Mouse (Mus musculus): ENCODE data around the gene Prl8a1.

The Prl8a1 gene

GRCm38 (mm10) chr13:27582071-27582470 is at the start of gene Prl8a1:
TSS of gene Prl8a1 (minus strand) at chr13:27582171.
- DNase-seq (ENCODE audit: low spot score), result no peak

GRCm38 (mm10) chr13:27610482-27610881 is 28.5 kb upstream of the Prl8a1 start, which contains the start of gene Prl7b1:
TSS of gene Prl7b1 (minus strand) at chr13:27610582.
- DNase-seq (ENCODE audit: low spot score), result no peak

- no peak for DNase-seq (ENCODE audit: low spot score)
Observed at GRCm38 (mm10) chr13:27564506-27564905, 17.5 kb downstream of the Prl8a1 start, which contains the start of gene Prl8a9. TSS of gene Prl8a9 (minus strand) at chr13:27564606.

GRCm38 (mm10) chr13:27553336-27553735 is 28.6 kb downstream of the Prl8a1 start:
- DNase-seq (ENCODE audit: low spot score), result no peak
